Mouse (Mus musculus) embryonic facial prominence, embryonic 14.5 days (tissue): Measurements from ENCODE around the gene Sec62. TPM values are rescaled to one million over a fixed set of nuclear protein-coding genes. Genes with fewer than 3 reads are reported as not detected.

Experiments used
- ATAC-seq: fragments of 200-750 bp; cut with Nextera tagmentation; 2 replicates; pipeline ENCODE4 v1.8.0; 2017; ENCODE audit warnings: low read depth, moderate number of reproducible peaks, moderate TSS enrichment
- DNase-seq: peaks from one replicate; pipeline ENCODE4 v3.0.0-alpha.2; 2015; ENCODE audit warnings: low spot score
- H3K27ac ChIP-seq: fragments of 300-500 bp; sonication (generic); replicated peaks from 2 replicates; pipeline ENCODE4 v1.5.1; 2014; ENCODE audit warnings: low read depth, mild to moderate bottlenecking, low read length, moderate library complexity
- H3K27me3 ChIP-seq: fragments of 300-500 bp; sonication (generic); replicated peaks from 2 replicates; pipeline ENCODE4 v1.6.1; 2014; ENCODE audit warnings: low read length; ENCODE audit not compliant: control insufficient read depth, insufficient read depth
- H3K36me3 ChIP-seq: fragments of 300-500 bp; sonication (generic); 2 replicates; pipeline ENCODE4 v1.6.1; 2014; ENCODE audit warnings: low read length, mixed read lengths; ENCODE audit not compliant: control insufficient read depth, insufficient read depth
- H3K4me1 ChIP-seq: fragments of 300-500 bp; sonication (generic); 2 replicates; pipeline ENCODE4 v1.6.1; 2014; ENCODE audit warnings: antibody characterized with exemption, low read length; ENCODE audit not compliant: control insufficient read depth, insufficient read depth
- H3K4me2 ChIP-seq: fragments of 300-500 bp; sonication (generic); 2 replicates; pipeline ENCODE4 v1.6.1; 2014; ENCODE audit warnings: low read depth, mild to moderate bottlenecking, low read length, moderate library complexity, mixed read lengths
- H3K4me3 ChIP-seq: fragments of 300-500 bp; sonication (generic); 2 replicates; pipeline ENCODE4 v1.5.1; 2014; ENCODE audit warnings: low read depth, mild to moderate bottlenecking, low read length
- H3K9ac ChIP-seq: fragments of 300-500 bp; sonication (generic); 2 replicates; pipeline ENCODE4 v1.6.1; 2014; ENCODE audit warnings: low read depth, mild to moderate bottlenecking, low read length, moderate library complexity, mixed read lengths
- H3K9me3 ChIP-seq: fragments of 300-500 bp; sonication (generic); 2 replicates; pipeline ENCODE4 v1.6.1; 2016; ENCODE audit warnings: low read length; ENCODE audit not compliant: control insufficient read depth
- WGBS: fragments of 180-500 bp; shearing (Covaris S2); extraction: QIAGEN DNeasy Blood & Tissue Kit; methylation state at CpG from one replicate; pipeline ENCODE4 v1.1.7; 2014; 5-methylcytosine and 5-hydroxymethylcytosine counted together
- polyA plus RNA-seq: library from polyadenylated mRNA; unstranded; fragments of >200 nt; fragmentation: Nextera tagmentation; extraction: Ambion mirVana; gene quantifications from 2 replicates; pipeline ENCODE4 v1.2.1, GENCODE M21; 2014

Sec62 gene
- polyA plus RNA-seq, 1 experiment from 2014 or later, result 106 TPM

- no peak overlapping the region for H3K9ac ChIP-seq
- DNase-seq (no peak), ATAC-seq (no peak)
- H3K36me3 ChIP-seq, result no peaks in the 10 kb centered on the region
- WGBS, result 82% methylated on average over 6 of the region's 6 CpGs
- no peak overlapping the region for H3K4me3 ChIP-seq
- no peak overlapping the region for H3K27ac ChIP-seq
- no peak overlapping the region for H3K4me2 ChIP-seq
- no peaks in the 10 kb centered on the region for H3K9me3 ChIP-seq
- H3K27me3 ChIP-seq, result no peaks in the 10 kb centered on the region
- H3K4me1 ChIP-seq, result no peaks in the 10 kb centered on the region
Measured at GRCm38 (mm10) chr3:30767271-30767670, 25.4 kb upstream of the Sec62 start.

GRCm38 (mm10) chr3:30769755-30770515, 22.7 kb upstream of the Sec62 start:
- Histone ChIP-seq H3K9ac (no peak overlapping the region), H3K36me3 (no peaks in the 10 kb centered on the region), H3K4me2 (no peak overlapping the region), H3K27me3 (no peaks in the 10 kb centered on the region), H3K4me3 (no peak overlapping the region), H3K27ac (no peak overlapping the region), H3K9me3 (no peaks in the 10 kb centered on the region), H3K4me1 (no peaks in the 10 kb centered on the region)
- no peak for DNase-seq
- no peak for ATAC-seq
- 51% methylated on average over 10 of the region's 10 CpGs for WGBS

DNA sequence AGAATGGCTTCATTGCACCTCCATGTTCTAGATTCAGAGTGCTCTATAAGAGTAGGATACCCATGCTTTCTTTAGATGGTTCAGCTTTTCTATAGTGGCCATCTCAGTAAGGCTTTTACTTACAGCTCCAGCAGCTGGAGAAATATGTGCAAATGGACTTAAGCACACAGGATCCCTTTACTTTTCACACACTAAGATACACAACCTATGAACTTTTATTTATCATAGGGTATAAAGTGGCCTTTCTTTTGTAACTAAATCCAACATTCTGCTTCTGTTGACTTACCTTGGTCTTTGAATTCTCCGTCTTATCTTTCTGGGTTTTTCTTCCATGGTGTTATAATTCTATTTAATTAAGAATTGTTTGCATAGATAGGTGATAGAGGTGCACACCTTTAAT, 21.1 kb upstream of the Sec62 start:
- Histone ChIP-seq H3K4me2 (no peak overlapping the region), H3K27ac (no peak overlapping the region), H3K36me3 (no peaks in the 10 kb centered on the region), H3K27me3 (no peaks in the 10 kb centered on the region), H3K4me1 (no peaks in the 10 kb centered on the region), H3K4me3 (no peak overlapping the region), H3K9ac (no peak overlapping the region), H3K9me3 (no peaks in the 10 kb centered on the region)
- ATAC-seq, result no peak
- no peak for DNase-seq
- WGBS, result 89% methylated on average over 1 of the region's 1 CpGs

GRCm38 (mm10) chr3:30772631-30773030, 20.0 kb upstream of the Sec62 start:
- no peaks in the 10 kb centered on the region for H3K9me3 ChIP-seq
- no peak overlapping the region for H3K4me3 ChIP-seq
- H3K27ac ChIP-seq, result no peak overlapping the region
- no peaks in the 10 kb centered on the region for H3K36me3 ChIP-seq
- H3K4me2 ChIP-seq, result no peak overlapping the region
- H3K9ac ChIP-seq, result no peak overlapping the region
- H3K27me3 ChIP-seq, result no peaks in the 10 kb centered on the region
- no peaks in the 10 kb centered on the region for H3K4me1 ChIP-seq
- ATAC-seq (no peak), DNase-seq (no peak)
- WGBS, result 53% methylated on average over 4 of the region's 4 CpGs

GRCm38 (mm10) chr3:30774677-30775076, 18.0 kb upstream of the Sec62 start:
- 78% methylated on average over 5 of the region's 5 CpGs for WGBS
- Histone ChIP-seq H3K4me2 (no peak overlapping the region), H3K4me3 (no peak overlapping the region), H3K36me3 (no peaks in the 10 kb centered on the region), H3K9ac (no peak overlapping the region), H3K27ac (no peak overlapping the region), H3K4me1 (no peaks in the 10 kb centered on the region), H3K27me3 (no peaks in the 10 kb centered on the region), H3K9me3 (no peaks in the 10 kb centered on the region)
- no peak for ATAC-seq
- no peak for DNase-seq

GRCm38 (mm10) chr3:30777984-30778383, 14.7 kb upstream of the Sec62 start:
- H3K4me1 ChIP-seq, result no peaks in the 10 kb centered on the region
- H3K27me3 ChIP-seq, result no peaks in the 10 kb centered on the region
- no peaks in the 10 kb centered on the region for H3K36me3 ChIP-seq
- H3K9me3 ChIP-seq, result no peaks in the 10 kb centered on the region
- no peak overlapping the region for H3K27ac ChIP-seq
- H3K9ac ChIP-seq, result no peak overlapping the region
- no peak overlapping the region for H3K4me2 ChIP-seq
- DNase-seq, result no peak
- ATAC-seq, result no peak
- H3K4me3 ChIP-seq, result no peak overlapping the region
- WGBS, result 71% methylated on average over 5 of the region's 5 CpGs

DNA sequence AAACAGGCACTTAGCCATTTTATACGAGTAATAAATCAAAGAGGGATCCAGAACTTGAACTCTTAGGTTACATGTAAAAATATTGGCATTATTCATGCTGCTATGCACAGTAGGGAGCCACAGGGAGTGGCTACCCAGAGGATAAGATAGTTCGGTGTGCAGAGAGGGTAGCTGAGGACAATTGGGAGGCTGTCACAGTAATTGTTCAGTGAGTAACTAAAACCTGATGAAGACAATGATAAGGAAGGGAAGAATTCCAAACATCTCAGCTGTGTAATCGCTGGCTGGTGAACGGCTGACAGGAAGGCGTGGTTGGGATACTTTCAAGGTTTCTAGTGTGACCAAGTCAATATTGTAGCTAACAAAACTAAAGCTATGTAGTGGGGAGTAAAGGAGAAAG, 4.1 kb upstream of the Sec62 start:
- H3K27me3 ChIP-seq, result no peaks in the 10 kb centered on the region
- H3K9me3 ChIP-seq, result no peaks in the 10 kb centered on the region
- H3K4me1 ChIP-seq, result no peaks in the 10 kb centered on the region
- H3K27ac ChIP-seq, result no peak overlapping the region
- ATAC-seq (no peak), DNase-seq (peak; percentile 21)
- WGBS, result 27% methylated on average over 5 of the region's 5 CpGs
- no peaks in the 10 kb centered on the region for H3K36me3 ChIP-seq
- no peak overlapping the region for H3K4me3 ChIP-seq
- H3K4me2 ChIP-seq, result no peak overlapping the region
- no peak overlapping the region for H3K9ac ChIP-seq

DNA sequence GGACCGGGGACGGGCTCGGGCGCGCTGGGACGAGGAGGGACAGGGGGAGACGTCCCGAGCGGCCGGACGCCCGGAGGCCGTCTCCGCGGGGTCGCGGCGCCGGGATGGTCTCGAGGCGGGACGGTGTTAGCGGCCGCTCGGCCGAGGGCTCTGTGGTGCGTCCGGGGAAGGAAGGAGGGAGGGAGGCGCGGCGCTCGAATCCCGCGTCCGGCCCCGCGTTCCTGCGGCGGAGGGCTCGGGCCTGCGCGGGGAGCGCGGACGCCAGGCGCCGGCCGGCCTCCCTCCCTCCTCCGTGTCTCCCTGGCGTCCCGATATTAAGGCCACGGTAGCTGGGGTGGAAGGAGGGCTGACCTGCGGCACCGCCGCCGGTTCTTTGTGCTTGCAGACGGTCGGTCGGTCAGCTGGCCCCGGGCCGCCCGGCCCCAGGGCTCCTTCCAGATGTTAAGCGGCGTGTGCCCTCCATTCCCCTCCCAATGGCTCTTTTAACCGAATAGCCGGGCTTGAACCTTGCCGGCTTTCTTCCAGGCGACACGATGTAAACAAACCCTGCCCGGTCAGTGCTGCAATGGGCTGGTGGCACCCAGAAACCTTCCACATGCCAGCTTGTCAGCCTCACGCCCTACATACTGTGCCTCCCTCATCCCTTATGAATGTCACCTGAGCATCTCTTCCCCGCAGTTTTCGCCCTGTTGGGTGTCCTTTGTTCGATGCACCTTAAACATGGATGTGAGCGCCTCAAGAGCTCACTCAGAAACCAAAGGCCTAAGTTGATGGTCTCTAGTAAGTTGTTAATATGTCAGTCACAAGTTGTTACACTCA, 937 bp downstream of the Sec62 start:
- H3K27me3 ChIP-seq, result no peaks in the 10 kb centered on the region
- H3K27ac ChIP-seq, result peak overlapping the region; percentile 95
- no peaks in the 10 kb centered on the region for H3K9me3 ChIP-seq
- WGBS, result 1% methylated on average over 17 of the region's 75 CpGs
- peak; percentile 81 for ATAC-seq
- H3K4me3 ChIP-seq, result peak overlapping the region; percentile 94
- H3K36me3 ChIP-seq, result no peaks in the 10 kb centered on the region
- peak overlapping the region; percentile 60 for H3K4me2 ChIP-seq
- peak overlapping the region; percentile 99 for H3K9ac ChIP-seq
- DNase-seq, result peak; percentile 26
- H3K4me1 ChIP-seq, result peaks cover 6% of the 10 kb centered on the region
